Mouse (Mus musculus) CD4-positive naive resting alpha-beta T cell, adult 76 days (primary cell): ENCODE results near the gene Lrrc14b. TPM values are rescaled to one million over a fixed set of nuclear protein-coding genes. Genes with fewer than 3 reads are reported as not detected.

Source experiments
- total RNA-seq: library from RNA; stranded (reverse); gene quantifications from one replicate; pipeline ENCODE4 v1.2.4, GENCODE M21; 2023

Lrrc14b gene
- not detected for total RNA-seq

GRCm38 (mm10) chr13:74363859-74364235 is at the start of gene Lrrc14b:
Lrrc14b (minus strand) TSS chr13:74364005.

GRCm38 (mm10) chr13:74399298-74399839 is 35.6 kb upstream of the Lrrc14b start, which contains the start of gene Ftl1-ps1:
Ftl1-ps1 (plus strand) TSS chr13:74399694.

GRCm38 (mm10) chr13:74390371-74390990 is 26.7 kb upstream of the Lrrc14b start, which contains the start of gene Zfp72:
Zfp72 (minus strand) TSS chr13:74390836.

GRCm38 (mm10) chr13:74349566-74350434 is 14.0 kb downstream of the Lrrc14b start, which contains the start of the genes Sdha and Ccdc127:
Sdha (minus strand) TSS chr13:74350280.
Ccdc127 (plus strand) TSS chr13:74350309.

GRCm38 (mm10) chr13:74317170-74317849 is 46.5 kb downstream of the Lrrc14b start, which contains the start of gene Pdcd6:
Pdcd6 (minus strand) TSS chr13:74317580.

Other genes starting within 250 kb of the Lrrc14b start
- not detected for gene Slc9a3, start 242.5 kb downstream of the Lrrc14b start, total RNA-seq
- gene Exoc3, start 155.3 kb downstream of the Lrrc14b start, total RNA-seq, result 44.1 TPM
- 0.32 TPM for gene Ahrr, start 71.7 kb downstream of the Lrrc14b start, total RNA-seq
- 112 TPM for gene Pdcd6, start 46.4 kb downstream of the Lrrc14b start, total RNA-seq
- gene Sdha, start 13.7 kb downstream of the Lrrc14b start, total RNA-seq, result 145 TPM
- 21.4 TPM for gene Ccdc127, start 13.7 kb downstream of the Lrrc14b start, total RNA-seq
- gene Zfp72, start 26.8 kb upstream of the Lrrc14b start, total RNA-seq, result 0.70 TPM
- 269 TPM for gene Ftl1-ps1, start 35.7 kb upstream of the Lrrc14b start, total RNA-seq
- 3.5 TPM for gene Zfp825, start 130.0 kb upstream of the Lrrc14b start, total RNA-seq